ENCODE assay signal across 9 mouse cellular contexts in genomic region chr1:74901686-74902085, GRCm38 (mm10). TPM values are rescaled to one million over a fixed set of nuclear protein-coding genes. Genes with fewer than 3 reads are reported as not detected.
DNase-seq lines count a peak whose midpoint lies in the region; ATAC-seq lines count a peak whose summit lies in the region.
"Had no signal": no experiment of that assay in that cellular context is flagged by ENCODE, and none has a peak within 500 bp of the region (broad histone marks: within the 10 kb centered on the region; RNA-seq: fewer than 3 reads in every experiment).

No protein-coding gene starts in this region.

- H3K27ac ChIP-seq in forebrain, embryonic 11.5 days (ENCODE audit: low read depth, low read length) = no peak overlapping the region
- H3K27ac ChIP-seq in forebrain, embryonic 13.5 days = no peak overlapping the region
- H3K27ac ChIP-seq: heart, embryonic 15.5 days had no signal

- H3K4me3 ChIP-seq in forebrain, embryonic 11.5 days (ENCODE audit: low read depth, low read length) = no peak overlapping the region
- no peak overlapping the region for H3K4me3 ChIP-seq in forebrain, embryonic 13.5 days

- peaks cover 59% of the 10 kb centered on the region for H3K27me3 ChIP-seq in forebrain, embryonic 11.5 days (ENCODE audit: control insufficient read depth, insufficient read depth, low read length)
- peaks cover 89% of the 10 kb centered on the region for H3K27me3 ChIP-seq in forebrain, embryonic 13.5 days

- WGBS in forebrain, embryonic 11.5 days = 7% methylated on average over 3 of the region's 3 CpGs
- WGBS in forebrain, embryonic 13.5 days = 4% methylated on average over 3 of the region's 3 CpGs

- no peaks in the 10 kb centered on the region for H3K36me3 ChIP-seq in forebrain, embryonic 11.5 days (ENCODE audit: control insufficient read depth, insufficient read depth, low read length)
- H3K36me3 ChIP-seq in forebrain, embryonic 13.5 days (ENCODE audit: poor library complexity, severe bottlenecking) = no peaks in the 10 kb centered on the region
- H3K36me3 ChIP-seq: heart, embryonic 15.5 days had no signal

- peak; percentile 80 for DNase-seq in forebrain, embryonic 11.5 days (ENCODE audit: low spot score)
- DNase-seq in ovary, postnatal 14 days (ENCODE audit: low spot score) = peak; percentile 38
- DNase-seq in ovary, adult 18-20 months (ENCODE audit: low spot score) = no peak
- peak; percentile 22 for DNase-seq in cerebellum, adult 11-12 months
- DNase-seq in kidney, adult 8-10 months = peak; percentile 32 to 68
- peak; percentile 41 for DNase-seq in lung, postnatal 25 days (ENCODE audit: low spot score)

- H3K4me1 ChIP-seq in forebrain, embryonic 11.5 days (replicated peaks; ENCODE audit: control insufficient read depth, insufficient read depth, low read length) = peaks cover 11% of the 10 kb centered on the region; the same call in 1 of the 2 replicates
- H3K4me1 ChIP-seq in forebrain, embryonic 13.5 days = peaks cover 25% of the 10 kb centered on the region

- H3K4me2 ChIP-seq in forebrain, embryonic 11.5 days (ENCODE audit: low read depth, low read length, severe bottlenecking) = no peak overlapping the region
- H3K4me2 ChIP-seq in forebrain, embryonic 13.5 days = no peak overlapping the region

- no peak overlapping the region for H3K9ac ChIP-seq in forebrain, embryonic 11.5 days (ENCODE audit: low read length)
- no peak overlapping the region for H3K9ac ChIP-seq in forebrain, embryonic 13.5 days
- H3K9ac ChIP-seq: heart, embryonic 15.5 days had no signal

- no peak for ATAC-seq in forebrain, embryonic 11.5 days (replicated peaks; ENCODE audit: low FRiP score)
- no peak for ATAC-seq in forebrain, embryonic 13.5 days
- ATAC-seq in erythroid progenitor cell, adult 5-6 weeks (replicated peaks; ENCODE audit: low FRiP score, poor library complexity, severe bottlenecking) = no peak

- H3K9me3 ChIP-seq in forebrain, embryonic 11.5 days (ENCODE audit: control insufficient read depth, low read length) = no peaks in the 10 kb centered on the region
- H3K9me3 ChIP-seq in forebrain, embryonic 13.5 days (replicated peaks) = no peaks in the 10 kb centered on the region
- H3K9me3 ChIP-seq: heart, embryonic 15.5 days had no signal

RNA-seq across cellular contexts. Expression of gene Cryba2, which starts 8.7 kb away (rescaled TPM):
- not detected in 2 replicates for polyA plus RNA-seq in forebrain, embryonic 11.5 days (2014; fragmentation: Nextera tagmentation; extraction: Ambion mirVana)
- polyA plus RNA-seq in forebrain, embryonic 13.5 days (2015; fragmentation: Nextera tagmentation; extraction: Ambion mirVana) = not detected in 2 replicates
- not detected in 2 replicates for total RNA-seq in erythroid progenitor cell, adult 5-6 weeks (2015; ENCODE audit: low replicate concordance)
- total RNA-seq in erythroid progenitor cell, adult 5-6 weeks (2017; ENCODE audit: low replicate concordance) = not detected in 2 replicates
- polyA plus RNA-seq: heart, embryonic 15.5 days had no signal

RNA-seq across cellular contexts. Expression of gene Fev, which starts 16.5 kb away (rescaled TPM):
- not detected in 2 replicates for polyA plus RNA-seq in forebrain, embryonic 11.5 days (2014; fragmentation: Nextera tagmentation; extraction: Ambion mirVana)
- not detected in 2 replicates for polyA plus RNA-seq in forebrain, embryonic 13.5 days (2015; fragmentation: Nextera tagmentation; extraction: Ambion mirVana)
- not detected in 2 replicates for total RNA-seq in erythroid progenitor cell, adult 5-6 weeks (2015; ENCODE audit: low replicate concordance)
- total RNA-seq in erythroid progenitor cell, adult 5-6 weeks (2017; ENCODE audit: low replicate concordance) = not detected in 2 replicates

RNA-seq across cellular contexts. Expression of gene Cfap65, which starts 33.7 kb away (rescaled TPM):
- polyA plus RNA-seq in forebrain, embryonic 11.5 days (2014; fragmentation: Nextera tagmentation; extraction: Ambion mirVana) = 0.11 and 0.25 TPM in 2 replicates
- 0.56 and 0.57 TPM in 2 replicates for polyA plus RNA-seq in forebrain, embryonic 13.5 days (2015; fragmentation: Nextera tagmentation; extraction: Ambion mirVana)
- total RNA-seq in erythroid progenitor cell, adult 5-6 weeks (2015; ENCODE audit: low replicate concordance) = not detected in 2 replicates
- not detected in 2 replicates for total RNA-seq in erythroid progenitor cell, adult 5-6 weeks (2017; ENCODE audit: low replicate concordance)
- polyA plus RNA-seq: heart, embryonic 15.5 days had no signal

RNA-seq across cellular contexts. Expression of gene Cdk5r2, which starts 47.0 kb away (rescaled TPM):
- 1.2 and 1.4 TPM in 2 replicates for polyA plus RNA-seq in forebrain, embryonic 11.5 days (2014; fragmentation: Nextera tagmentation; extraction: Ambion mirVana)
- polyA plus RNA-seq in forebrain, embryonic 13.5 days (2015; fragmentation: Nextera tagmentation; extraction: Ambion mirVana) = 0.76 and 1.3 TPM in 2 replicates
- not detected in 2 replicates for total RNA-seq in erythroid progenitor cell, adult 5-6 weeks (2015; ENCODE audit: low replicate concordance)
- total RNA-seq in erythroid progenitor cell, adult 5-6 weeks (2017; ENCODE audit: low replicate concordance) = not detected in 2 replicates
- polyA plus RNA-seq: heart, embryonic 15.5 days had no signal

RNA-seq across cellular contexts. Expression of gene Ihh, which starts 49.8 kb away (rescaled TPM):
- 0.07 and 0.35 TPM in 2 replicates for polyA plus RNA-seq in forebrain, embryonic 11.5 days (2014; fragmentation: Nextera tagmentation; extraction: Ambion mirVana)
- 0.20 and 0.21 TPM in 2 replicates for polyA plus RNA-seq in forebrain, embryonic 13.5 days (2015; fragmentation: Nextera tagmentation; extraction: Ambion mirVana)
- not detected in 2 replicates for total RNA-seq in erythroid progenitor cell, adult 5-6 weeks (2015; ENCODE audit: low replicate concordance)
- total RNA-seq in erythroid progenitor cell, adult 5-6 weeks (2017; ENCODE audit: low replicate concordance) = not detected in 2 replicates
